Mouse (Mus musculus): ENCODE data around the gene Trdn. TPM values are rescaled to one million over a fixed set of nuclear protein-coding genes. Genes with fewer than 3 reads are reported as not detected.

Gene Trdn
- not detected in 2 replicates for polyA plus RNA-seq (2012; ENCODE audit: low replicate concordance)

DNA sequence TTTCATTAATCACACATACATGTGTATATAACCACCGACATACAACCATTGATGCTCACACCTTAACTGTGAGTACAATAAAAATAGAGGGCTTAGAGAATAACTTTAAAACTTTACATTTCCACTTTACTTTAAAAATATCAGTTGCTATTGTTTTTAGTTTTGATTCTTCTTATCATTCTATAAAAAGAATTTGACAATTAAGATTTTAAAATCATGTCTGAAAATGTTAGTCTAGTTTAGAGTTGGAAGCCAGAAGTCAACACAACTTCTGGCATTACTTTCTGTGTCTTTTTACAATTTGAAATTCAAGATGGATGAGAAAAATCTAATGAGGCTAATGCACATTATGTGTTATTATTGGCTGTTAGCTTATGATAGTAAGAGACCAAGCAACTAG is at the start of gene Trdn:
Gene Trdn (plus strand): TSS at position 301 of the 400 bp plus-strand sequence.

Other genes starting within 250 kb of the Trdn start
- not detected in 2 replicates for gene Nkain2, start 190.1 kb upstream of the Trdn start, polyA plus RNA-seq (2012; ENCODE audit: low replicate concordance)

Data from leukemia stem cell, adult 10-12 weeks (primary cell).